Mouse (Mus musculus): ENCODE results near the gene Brd3. TPM values are rescaled to one million over a fixed set of nuclear protein-coding genes. Genes with fewer than 3 reads are reported as not detected.
"Not testable (repeated sequence)": the region's sequence is repeated elsewhere in the genome, so short reads cannot be mapped to it uniquely, and the experiment has no call there.

Gene Brd3
- total RNA-seq (2021), result 100 to 1,000 TPM; 133 to 136 TPM
- long read RNA-seq, experiment 1, full-length matches to known transcripts, result 3 of 21 reads
- long read RNA-seq, experiment 1, partial matches to known transcripts, result 14 of 21 reads
- long read RNA-seq, experiment 1, other reads (novel, unspliced or antisense), result 4 of 21 reads
- long read RNA-seq, experiment 2, full-length matches to known transcripts, result 7 of 97 reads
- long read RNA-seq, experiment 2, partial matches to known transcripts, result 55 of 97 reads
- long read RNA-seq, experiment 2, other reads (novel, unspliced or antisense), result 35 of 97 reads

DNA sequence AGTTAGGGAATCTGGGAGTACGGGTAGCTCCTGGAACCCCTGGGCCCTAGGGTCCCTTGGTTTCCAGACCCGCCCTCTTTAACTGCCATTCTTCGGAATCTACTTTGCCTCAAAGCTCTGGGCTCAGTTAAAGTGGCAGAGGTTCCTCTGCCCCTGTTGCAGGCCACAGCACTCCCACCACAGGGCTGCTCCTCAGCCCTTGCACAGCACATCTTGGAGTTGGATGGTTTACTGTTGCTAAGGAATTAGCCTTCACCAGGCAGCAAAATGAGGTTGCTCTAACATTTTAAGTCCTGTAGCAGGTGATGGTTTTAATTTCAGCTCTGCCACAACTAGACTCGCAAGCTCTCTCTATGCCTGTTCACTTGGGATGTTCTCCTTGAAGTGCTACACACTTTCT, at the start of gene Brd3:
Gene Brd3 (minus strand): TSS at position 101 of the 400 bp plus-strand sequence.
- no peak for DNase-seq (ENCODE audit: low spot score in 2 of 2)

DNA sequence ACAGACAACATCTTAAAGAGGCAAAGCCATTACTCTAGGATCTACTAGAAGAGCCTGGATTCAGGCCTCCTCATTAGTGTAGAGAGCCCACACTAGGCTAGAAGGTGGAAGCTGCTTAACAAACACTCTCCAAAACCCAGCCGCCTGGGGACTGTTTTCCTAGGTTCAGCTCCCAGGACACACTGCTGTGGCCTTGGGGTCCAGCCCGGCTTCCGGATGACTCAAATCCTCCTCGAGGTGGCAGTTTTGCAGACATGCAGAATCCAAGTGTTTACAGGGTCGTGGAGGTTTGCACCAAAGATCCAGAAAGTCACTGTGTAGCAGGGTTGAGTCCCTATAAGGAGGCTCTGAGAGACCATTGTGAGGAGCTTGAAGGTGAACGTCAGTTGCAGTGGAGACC, 49.5 kb upstream of the Brd3 start:
- DNase-seq (ENCODE audit: low spot score in 2 of 2), result no peak

DNA sequence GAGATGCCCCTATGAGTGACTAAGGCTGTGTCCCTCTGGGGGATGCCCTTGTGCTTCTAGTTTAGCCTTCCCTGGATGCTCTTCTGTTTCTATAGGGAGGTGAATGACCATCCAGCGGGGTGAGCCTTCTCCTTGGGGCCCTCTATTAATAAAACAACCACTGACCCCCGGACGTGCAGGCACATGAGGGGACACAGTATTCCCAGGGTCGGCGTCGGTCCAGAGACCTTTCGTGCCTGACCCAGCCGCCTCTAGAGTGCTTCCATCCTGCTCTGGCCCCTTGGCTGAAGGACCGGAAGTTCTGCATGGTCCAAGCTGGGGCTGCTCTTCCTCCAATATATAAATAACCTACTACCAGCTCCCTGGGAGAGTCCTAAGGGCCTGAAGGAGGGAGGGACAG, 46.8 kb upstream of the Brd3 start:
- DNase-seq (ENCODE audit: low spot score in 2 of 2), result no peak

DNA sequence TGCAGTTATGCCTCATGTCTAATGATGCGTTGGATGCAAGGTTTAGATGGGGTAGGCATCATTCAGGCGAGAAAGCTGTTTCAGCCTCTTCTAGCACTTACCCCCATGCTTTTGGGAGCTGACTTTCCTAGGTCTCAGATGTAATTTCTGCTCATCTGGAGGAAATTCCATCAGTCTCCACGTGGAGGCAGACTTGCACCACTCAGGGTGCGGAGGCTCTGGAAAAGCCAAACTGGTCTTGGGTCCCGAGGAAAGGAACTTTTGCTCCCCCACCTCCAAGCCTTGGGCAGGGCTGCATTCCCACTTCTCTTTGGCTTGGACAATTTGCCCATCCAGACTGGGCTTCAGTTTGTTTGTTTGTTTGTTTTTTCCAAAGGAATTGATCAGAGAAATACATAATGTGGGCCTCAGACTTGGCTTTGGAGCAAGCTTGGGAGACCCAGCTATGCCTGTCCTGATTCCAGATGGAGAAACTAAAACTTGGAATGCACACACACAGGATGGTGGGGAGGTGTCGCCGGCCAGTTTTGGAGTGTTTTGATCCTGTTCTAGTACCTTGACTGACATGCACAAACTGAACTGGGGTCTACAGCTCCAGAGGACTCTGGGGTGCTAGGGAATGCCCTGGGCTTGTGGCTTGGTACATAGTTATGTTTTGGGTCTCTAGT, 45.3 kb upstream of the Brd3 start:
- DNase-seq (ENCODE audit: low spot score in 2 of 2), result peak in 1 of 2 experiments; percentile 54

DNA sequence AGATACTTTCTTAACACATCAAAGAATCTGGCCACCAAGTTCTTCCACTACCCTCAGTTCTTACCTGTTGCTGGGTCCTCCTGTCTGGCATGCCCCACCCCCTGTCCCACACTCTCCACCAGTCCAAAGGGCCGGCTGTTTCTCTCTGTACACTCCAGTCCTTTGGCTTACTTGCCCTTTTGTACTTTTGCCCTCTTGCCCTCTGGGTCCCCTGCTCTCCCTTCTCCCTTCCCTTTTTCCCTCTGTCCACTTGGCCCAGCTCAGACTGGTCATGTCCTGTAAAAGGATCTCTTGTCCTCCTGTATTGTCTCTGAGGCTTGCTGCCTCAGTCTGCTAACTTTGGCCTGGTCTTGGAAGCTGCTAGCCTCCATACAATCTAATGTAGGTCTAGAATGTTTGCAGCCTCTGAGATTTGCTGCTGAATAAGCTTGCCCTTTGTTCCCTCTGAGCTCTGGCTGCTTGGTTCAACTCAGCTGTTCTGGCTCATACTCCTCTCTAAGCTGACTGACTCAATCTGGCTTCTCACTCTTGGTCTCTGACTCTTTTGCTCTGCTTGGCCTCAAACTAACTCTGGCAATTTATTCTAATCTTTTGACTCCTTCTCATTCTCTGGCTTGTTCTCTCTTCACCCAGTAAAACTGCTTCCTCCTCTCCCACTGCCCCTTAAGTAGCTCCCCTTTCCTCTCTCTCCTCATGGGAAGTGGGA, 41.4 kb upstream of the Brd3 start:
- DNase-seq (ENCODE audit: low spot score in 2 of 2), result no peak

DNA sequence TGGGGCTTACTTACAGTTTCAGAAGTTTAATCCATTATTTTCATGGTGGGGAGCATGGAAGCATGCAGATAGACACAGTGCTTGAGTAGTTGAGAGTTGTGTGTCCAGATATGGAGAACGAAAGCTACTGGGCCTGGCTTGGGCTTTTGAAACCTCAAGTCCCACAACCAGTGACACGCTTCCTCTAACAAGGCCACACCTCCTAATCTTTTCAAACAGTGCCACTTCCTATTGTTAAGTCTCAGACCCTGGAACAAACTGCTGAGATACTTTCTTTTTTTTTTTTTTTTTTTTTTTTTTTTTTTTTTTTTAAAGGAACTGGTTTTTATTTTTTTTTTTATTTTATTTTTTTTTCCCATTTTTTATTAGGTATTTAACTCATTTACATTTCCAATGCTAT, 40.5 kb upstream of the Brd3 start:
- no peak for DNase-seq (ENCODE audit: low spot score in 2 of 2)

DNA sequence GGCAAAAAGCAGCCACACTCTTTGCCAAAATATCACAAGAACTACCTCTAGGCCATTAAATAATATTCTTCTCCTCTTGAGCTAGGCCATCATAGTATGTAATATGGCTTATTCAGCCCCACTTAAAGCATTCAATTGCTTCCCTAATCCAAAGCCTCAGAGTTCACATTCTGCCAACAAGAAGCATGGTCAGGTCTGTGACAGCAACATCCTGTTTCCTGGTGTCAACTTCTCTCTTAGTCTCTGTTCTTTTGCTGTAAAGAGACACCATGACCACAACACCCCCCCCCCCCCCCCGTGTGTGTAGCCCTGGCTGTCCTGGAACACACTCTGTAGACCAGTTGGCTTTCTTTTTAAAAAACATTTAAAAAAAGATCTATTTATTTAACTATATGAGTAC, 39.9 kb upstream of the Brd3 start:
- DNase-seq (ENCODE audit: low spot score in 2 of 2), result no peak

DNA sequence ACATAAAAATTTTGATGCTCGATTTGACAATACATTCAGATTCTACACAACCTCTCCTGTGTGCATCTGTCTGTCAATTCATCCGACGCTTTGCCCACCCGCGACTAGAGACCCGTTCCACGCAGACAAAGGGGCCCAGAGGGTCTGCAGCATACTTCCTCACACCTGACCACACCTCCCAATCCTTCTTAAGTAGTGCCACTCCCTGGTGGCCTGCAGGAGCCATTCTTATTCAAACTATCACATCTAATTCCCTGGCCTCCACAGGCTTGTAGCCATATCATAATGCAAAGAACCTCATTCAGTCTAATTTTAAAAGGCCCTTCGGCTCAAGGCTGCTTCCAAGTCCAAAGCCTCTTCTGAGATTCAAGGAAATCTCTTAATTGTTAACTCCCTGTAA, 38.6 kb upstream of the Brd3 start:
- DNase-seq (ENCODE audit: low spot score in 2 of 2), result not testable (repeated sequence)

DNA sequence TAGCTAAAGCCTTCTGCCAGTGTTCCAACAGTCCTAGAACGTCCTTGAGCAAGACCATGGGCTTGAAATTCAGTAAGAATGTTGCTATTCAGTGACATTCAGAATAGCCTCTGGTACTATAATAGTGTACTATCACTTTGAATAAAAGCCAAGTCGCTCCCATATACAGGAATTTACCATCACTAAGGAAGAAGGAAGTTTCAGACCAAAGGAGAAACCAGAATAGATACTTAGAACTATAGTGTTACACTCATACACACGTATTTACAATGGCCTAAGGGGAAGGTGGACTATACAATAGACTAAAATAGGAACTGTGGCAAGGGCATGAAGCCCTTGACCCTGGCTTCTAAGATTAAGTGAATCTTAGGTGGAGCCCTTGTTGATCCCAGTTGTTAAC, 38.1 kb upstream of the Brd3 start:
- not testable (repeated sequence) for DNase-seq (ENCODE audit: low spot score in 2 of 2)

DNA sequence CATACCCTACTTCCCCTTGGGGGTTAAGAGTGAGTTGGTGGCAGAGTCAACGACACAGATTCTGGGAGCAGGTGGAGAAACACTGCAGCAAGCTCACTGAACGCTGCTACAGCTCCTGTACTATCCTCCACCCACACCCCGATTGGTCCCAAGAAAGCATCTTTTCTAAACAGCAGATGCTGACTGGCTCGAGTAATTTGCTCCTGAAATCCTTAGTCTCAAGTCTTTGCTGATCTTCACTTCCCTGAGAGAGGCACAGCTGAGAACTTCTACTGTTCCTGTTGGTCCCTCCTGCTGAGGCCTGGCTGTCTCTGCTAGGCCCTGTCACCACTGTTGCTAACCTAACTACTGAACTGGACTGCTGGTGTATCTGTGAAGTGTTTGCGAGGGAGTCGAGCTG, 37.2 kb upstream of the Brd3 start:
- no peak for DNase-seq (ENCODE audit: low spot score in 2 of 2)

DNA sequence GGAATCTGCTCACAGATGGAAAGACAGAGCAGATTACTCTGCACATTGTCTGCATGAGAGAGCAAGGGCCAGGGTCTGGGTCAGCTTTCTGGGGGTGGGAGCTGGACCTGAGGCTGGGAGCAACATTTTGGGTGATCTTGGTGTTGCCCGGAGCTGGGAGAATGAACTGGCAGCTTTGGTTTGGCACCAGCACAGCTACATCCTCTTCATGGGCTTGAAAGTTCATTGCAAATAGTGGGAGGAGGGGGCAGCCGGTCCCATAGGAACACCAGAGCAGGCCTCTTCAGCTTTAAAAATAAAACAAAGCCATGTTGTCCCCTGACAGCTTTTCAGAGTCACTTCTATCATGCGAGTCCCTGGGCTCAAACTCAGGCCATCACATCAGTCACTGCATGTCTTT, 33.8 kb upstream of the Brd3 start:
- DNase-seq (ENCODE audit: low spot score in 2 of 2), result no peak

DNA sequence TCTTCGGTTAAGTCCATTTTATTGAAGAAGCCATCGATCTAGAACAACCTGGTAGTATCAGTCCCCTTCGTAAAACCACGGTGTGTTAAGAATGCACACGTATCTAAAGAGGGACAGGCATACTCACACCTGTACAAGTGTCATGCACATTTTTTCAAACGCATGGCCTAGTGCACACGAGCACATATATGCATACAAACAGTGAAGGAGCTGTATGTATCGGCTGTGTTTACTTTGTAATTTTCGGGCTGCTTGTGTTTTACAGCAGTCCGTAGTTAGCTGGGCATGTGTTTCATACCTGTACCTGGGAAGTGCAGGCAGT, 33.0 kb upstream of the Brd3 start:
- no peak for DNase-seq (ENCODE audit: low spot score in 2 of 2)

DNA sequence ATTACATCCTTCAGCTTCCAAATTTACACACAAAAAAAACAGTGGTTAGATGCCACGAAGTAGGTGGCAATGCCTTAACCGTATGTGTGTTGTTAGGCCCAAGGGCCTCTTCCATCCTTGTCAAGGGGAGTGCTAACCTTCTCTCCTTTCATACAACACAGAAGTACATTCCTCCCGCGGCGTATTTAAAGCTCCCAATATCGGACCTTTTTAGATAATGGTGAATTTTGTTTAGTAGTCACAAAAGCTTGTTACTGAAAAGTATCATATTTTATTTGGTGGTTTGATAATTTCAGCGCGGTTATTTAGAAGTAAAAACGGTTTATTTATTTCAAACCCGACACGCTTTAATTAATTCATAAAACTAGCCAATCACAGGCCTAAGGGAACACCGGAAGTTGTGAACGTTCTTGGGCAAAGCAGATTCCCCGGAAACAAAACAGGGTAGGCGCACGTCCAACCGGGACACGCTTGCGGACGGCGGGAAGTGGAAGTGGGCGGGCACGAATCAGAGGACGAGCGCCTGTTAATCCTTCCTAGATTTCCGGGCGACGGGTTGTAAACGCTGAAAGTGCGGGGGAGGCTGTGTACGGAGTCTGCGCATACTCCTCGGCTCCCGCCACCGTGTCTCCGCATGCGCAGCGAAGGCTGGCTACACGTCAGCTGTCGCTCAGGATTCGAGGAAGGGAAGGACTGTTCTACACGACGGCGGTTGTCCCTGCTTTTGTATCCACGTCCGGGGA, 32.5 kb upstream of the Brd3 start:
- peak; percentile 79 to 93 for DNase-seq (ENCODE audit: low spot score in 2 of 2)

DNA sequence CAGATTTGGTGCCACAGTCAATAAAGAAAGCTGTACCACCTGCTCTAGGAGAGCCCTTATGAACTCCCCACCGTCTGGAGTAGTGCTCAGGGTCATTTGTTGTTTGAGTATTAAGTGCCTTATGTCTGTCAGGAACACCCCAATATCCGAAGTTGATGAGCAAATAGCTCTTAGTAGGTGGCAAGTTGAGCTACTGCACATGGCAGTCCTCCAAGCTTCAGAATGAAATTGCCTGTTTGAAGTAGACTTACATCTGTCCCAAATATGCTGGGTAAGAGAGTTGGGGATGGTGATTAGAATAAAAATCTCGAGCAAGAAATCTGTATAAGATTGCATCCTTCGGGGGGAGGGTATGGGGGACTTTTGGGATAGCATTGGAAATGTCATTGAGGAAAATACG, 31.9 kb upstream of the Brd3 start:
- no peak for DNase-seq (ENCODE audit: low spot score in 2 of 2)

DNA sequence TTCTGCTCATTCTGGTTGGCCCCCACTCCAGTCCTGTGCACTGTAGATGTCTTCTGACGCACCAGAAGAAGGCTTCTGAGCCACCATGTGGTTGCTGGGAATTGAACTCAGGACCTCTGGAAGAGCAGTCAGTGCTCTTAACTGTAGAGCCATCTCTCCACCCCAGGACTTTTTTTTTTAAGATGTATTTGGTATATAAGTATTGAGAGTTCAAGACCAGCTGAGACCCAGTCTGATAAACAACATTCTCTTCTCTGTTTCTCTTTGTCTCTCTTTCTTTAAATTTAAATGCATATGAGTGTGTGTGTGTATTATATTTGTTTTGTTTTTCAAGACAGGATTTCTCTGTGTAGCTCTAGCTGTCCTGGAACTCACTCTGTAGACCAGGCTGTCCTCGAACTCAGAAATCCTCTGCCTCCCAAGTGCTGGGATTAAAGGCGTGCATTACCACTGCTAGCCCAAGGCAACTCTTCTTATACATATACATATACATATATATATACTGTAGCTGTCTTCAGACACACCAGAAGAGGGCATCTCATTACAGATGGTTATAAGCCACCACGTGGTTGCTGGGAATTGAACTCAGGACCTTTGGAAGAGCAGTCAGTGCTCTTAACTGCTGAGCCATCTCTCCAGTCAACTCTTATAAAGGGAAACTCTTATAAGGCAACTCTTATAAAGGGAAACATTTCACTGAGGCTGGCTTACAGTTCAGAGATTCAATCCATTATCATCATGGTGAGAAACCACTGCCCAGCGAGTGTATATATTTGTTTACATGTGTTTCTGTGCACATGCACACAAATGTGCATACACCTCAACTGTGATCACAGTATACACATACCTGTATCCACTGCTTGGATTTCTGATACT, 31.2 kb upstream of the Brd3 start:
- DNase-seq (ENCODE audit: low spot score in 2 of 2), result not testable (repeated sequence)

DNA sequence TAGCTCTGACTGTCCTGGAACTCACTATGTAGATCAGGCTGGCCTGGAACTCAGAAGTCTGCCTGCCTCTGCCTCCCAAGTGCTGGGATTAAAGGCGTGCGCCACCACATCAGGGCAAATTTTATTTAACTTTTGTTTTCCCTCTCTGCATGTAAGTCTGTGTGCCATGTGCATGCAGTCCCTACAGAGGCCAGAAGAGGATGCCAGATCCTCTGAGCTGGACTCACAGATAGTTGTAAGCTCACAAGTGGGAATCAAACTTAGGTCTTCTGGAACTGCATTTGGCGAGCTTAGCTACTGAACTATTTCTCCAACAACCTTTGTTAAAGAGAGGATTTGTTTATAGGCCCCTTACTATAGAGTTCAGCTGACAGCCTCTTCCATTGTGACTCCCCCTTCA, 10.8 kb upstream of the Brd3 start:
- no peak for DNase-seq (ENCODE audit: low spot score in 2 of 2)

DNA sequence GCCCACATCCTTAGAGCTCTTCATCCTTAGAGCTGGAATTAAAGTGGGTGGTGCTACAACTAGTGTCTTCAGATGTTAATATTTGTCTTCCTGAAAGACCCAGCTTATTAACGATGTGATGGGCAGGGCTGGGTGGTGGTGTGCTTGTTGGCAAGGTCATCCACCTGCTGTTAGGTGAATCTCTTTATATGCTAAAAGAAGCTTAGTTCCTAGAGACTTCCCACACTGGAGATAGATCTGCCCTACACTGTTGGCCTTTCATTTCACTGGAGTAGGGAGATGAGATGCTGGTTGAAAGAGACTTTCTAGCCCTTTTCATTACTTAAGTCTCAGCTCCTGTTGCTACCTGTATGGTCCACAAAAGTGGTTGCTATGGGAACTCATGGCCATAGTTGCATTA, 8.8 kb upstream of the Brd3 start:
- no peak for DNase-seq (ENCODE audit: low spot score in 2 of 2)

DNA sequence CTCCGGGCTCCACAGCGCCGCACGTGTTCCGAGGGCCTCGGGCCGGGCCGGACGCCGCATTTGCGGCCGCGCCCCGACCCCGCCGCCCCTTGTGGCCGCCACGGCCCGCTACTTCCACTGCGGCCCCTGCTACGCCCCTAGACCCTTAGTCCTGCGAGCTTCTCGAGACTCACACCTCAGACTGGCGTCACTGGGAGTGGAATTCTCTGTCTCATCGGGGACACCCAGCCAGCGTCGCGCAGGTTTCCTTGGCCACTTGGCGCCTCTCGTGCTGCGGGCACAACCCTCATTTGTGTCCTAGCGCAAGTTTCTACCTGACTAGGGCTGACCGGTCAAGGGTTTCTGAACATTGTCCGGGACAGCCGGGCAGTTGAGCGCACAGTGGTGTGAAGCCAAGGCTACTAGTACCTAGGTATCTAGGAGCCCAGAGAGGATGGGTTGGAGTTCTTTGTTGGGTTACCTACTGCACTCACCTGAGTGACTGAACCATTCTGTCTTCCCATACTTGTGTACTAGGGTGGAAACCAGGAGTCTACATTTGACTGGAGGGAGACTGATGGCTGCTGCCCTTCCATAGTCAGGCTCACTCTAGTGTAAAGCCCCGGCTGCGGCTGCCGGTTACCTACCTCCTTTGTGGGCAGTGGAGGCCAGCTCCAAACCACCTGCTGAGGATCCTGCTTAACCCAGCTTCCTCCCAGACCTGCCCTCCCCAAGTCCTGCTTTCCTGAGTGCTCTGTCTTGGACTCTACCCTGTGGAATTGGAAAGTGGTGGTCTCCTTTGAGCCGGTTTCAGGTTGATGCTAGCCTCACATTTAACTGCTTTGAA, 8.1 kb upstream of the Brd3 start:
- peak in 1 of 2 experiments; percentile 14 for DNase-seq (ENCODE audit: low spot score in 2 of 2)

DNA sequence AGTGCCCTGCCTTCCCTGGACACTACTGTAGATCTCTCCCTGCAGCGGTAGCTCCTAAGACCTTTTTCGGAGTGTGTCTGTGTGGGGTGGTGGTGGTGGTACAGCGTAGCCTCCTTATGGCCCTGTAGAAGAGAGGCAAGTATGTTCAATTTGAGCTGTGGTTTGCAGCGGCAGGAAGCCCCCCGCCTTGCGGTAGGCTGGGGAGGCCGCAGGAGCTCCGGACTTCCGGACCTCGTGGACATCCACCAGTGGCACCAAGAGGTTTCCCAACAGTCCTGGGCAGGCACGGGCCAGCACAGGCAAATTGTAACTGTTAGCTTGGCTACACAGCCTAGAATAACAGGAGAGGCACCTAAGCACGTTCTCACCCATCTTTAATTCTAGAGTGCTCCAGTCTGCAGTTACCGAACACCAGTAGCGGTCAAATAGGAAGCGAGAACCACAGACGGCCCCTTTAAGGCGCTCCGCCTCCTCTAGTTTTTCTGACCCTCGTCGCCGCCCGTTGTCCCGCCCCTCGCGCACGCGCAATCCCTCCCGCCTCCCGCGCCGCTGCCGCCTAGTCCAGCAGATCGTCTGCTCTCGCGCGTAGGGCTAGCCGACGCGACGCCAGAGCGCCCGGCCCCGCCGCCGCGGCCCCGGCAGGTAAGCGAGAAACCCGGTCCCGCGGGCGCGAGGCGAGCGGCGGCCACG, 7.3 kb upstream of the Brd3 start, which contains the start of gene Wdr5:
Gene Wdr5 (plus strand): TSS at position 519 of the 690 bp plus-strand sequence.
- peak; percentile 97 to 99 for DNase-seq (ENCODE audit: low spot score in 2 of 2)

All from adrenal gland, postnatal 4 days (tissue).